Mouse (Mus musculus) liver, embryonic 11.5 days (tissue): ENCODE data around the gene Eef1akmt3. TPM values are rescaled to one million over a fixed set of nuclear protein-coding genes. Genes with fewer than 3 reads are reported as not detected.

Experiments
- ATAC-seq: fragments of 200-750 bp; cut with Nextera tagmentation; replicated peaks from 2 replicates; pipeline ENCODE4 v1.8.0; 2017; ENCODE audit warnings: moderate number of reproducible peaks, mild to moderate bottlenecking, moderate TSS enrichment, moderate library complexity; ENCODE audit not compliant: low FRiP score
- DNase-seq: peaks from one replicate; pipeline ENCODE4 v3.0.0-alpha.2; 2017; ENCODE audit warnings: low spot score
- H3K27ac ChIP-seq: fragments of 300-500 bp; sonication (generic); 2 replicates; pipeline ENCODE4 v1.5.1; 2014; ENCODE audit warnings: mild to moderate bottlenecking, low read depth, low read length, control low read depth
- H3K27me3 ChIP-seq: fragments of 300-500 bp; sonication (generic); replicated peaks from 2 replicates; pipeline ENCODE4 v1.6.1; 2014; ENCODE audit warnings: low read length, mixed read lengths; ENCODE audit not compliant: control insufficient read depth, insufficient read depth
- H3K36me3 ChIP-seq: fragments of 300-500 bp; sonication (generic); 2 replicates; pipeline ENCODE4 v1.6.1; 2014; ENCODE audit warnings: mild to moderate bottlenecking, low read length, moderate library complexity, mixed read lengths; ENCODE audit not compliant: control insufficient read depth, insufficient read depth
- H3K4me1 ChIP-seq: fragments of 300-500 bp; sonication (generic); replicated peaks from 2 replicates; pipeline ENCODE4 v1.6.1; 2014; ENCODE audit warnings: low read length, mixed read lengths; ENCODE audit not compliant: control insufficient read depth, insufficient read depth
- H3K4me2 ChIP-seq: fragments of 300-500 bp; sonication (generic); 2 replicates; pipeline ENCODE4 v1.6.1; 2014; ENCODE audit warnings: mild to moderate bottlenecking, control low read depth, moderate library complexity
- H3K4me3 ChIP-seq: fragments of 300-500 bp; sonication (generic); 2 replicates; pipeline ENCODE4 v1.5.1; 2014; ENCODE audit warnings: low read depth, low read length, control low read depth
- H3K9ac ChIP-seq: fragments of 300-500 bp; sonication (generic); 2 replicates; pipeline ENCODE4 v1.6.1; 2014; ENCODE audit warnings: low read depth, low read length, control low read depth
- H3K9me3 ChIP-seq: fragments of 300-500 bp; sonication (generic); 2 replicates; pipeline ENCODE4 v1.6.1; 2016; ENCODE audit warnings: low read length, inconsistent platforms, mixed read lengths; ENCODE audit not compliant: control insufficient read depth
- WGBS: fragments of 180-500 bp; shearing (Covaris S2); extraction: QIAGEN DNeasy Blood & Tissue Kit; methylation state at CpG from one replicate; pipeline ENCODE4 v1.1.7; 2014; 5-methylcytosine and 5-hydroxymethylcytosine counted together
- polyA plus RNA-seq: library from polyadenylated mRNA; unstranded; fragments of >200 nt; fragmentation: Nextera tagmentation; extraction: Ambion mirVana; gene quantifications from 2 replicates; pipeline ENCODE4 v1.2.1, GENCODE M21; 2014

Gene Eef1akmt3
- polyA plus RNA-seq, 1 experiment from 2014 or later = 0.11 TPM

DNA sequence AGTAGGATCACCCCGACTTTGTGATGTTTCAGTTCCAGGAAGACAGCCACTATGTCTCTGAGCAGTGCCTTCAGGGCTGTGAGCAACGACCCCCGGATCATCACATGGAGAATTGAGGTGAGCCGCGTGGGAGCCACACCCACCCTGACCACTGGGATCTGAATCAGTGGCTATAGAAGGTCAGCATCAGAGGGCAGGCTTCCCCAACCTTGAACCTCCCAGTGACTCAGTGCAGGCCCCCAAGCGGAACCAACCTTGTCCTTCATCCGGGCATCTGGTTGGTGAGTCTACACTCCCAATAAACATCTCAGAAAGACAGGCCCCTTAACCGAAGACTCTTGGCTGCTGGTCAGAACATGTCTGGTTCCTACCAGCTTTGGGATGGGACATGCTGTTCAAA, 38.0 kb downstream of the Eef1akmt3 start:
- no peak overlapping the region for H3K27ac ChIP-seq
- H3K36me3 ChIP-seq = peaks cover 8% of the 10 kb centered on the region
- H3K4me2 ChIP-seq = no peak overlapping the region
- no peak for ATAC-seq
- no peaks in the 10 kb centered on the region for H3K27me3 ChIP-seq
- H3K4me1 ChIP-seq = no peaks in the 10 kb centered on the region
- H3K4me3 ChIP-seq = no peak overlapping the region
- 81% methylated on average over 8 of the region's 8 CpGs for WGBS
- DNase-seq = no peak
- H3K9ac ChIP-seq = no peak overlapping the region
- H3K9me3 ChIP-seq = no peaks in the 10 kb centered on the region

DNA sequence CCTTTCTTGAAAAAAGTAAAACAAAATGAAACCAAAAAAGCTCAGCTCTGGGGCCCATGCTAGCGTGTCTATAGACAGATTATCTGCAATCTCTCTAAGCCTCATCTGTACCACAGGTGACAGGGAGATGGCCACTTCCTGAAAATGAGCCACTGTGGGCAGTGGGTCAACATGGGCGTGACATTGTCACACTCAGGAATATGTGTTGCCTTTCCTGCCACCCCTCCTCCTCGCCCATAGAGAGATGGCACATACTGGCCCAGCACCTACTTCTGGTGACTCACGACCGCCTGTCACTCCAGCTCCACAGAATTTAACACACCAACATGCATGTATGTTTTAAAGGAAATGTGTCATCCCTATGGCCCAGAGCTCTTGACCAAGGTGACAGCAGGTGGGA, 38.5 kb downstream of the Eef1akmt3 start:
- WGBS = 67% methylated on average over 5 of the region's 5 CpGs
- ATAC-seq (no peak), DNase-seq (no peak)
- H3K4me1 ChIP-seq = no peaks in the 10 kb centered on the region
- no peak overlapping the region for H3K4me3 ChIP-seq
- H3K27ac ChIP-seq = no peak overlapping the region
- no peaks in the 10 kb centered on the region for H3K27me3 ChIP-seq
- no peaks in the 10 kb centered on the region for H3K9me3 ChIP-seq
- H3K9ac ChIP-seq = no peak overlapping the region
- H3K36me3 ChIP-seq = peaks cover 12% of the 10 kb centered on the region
- H3K4me2 ChIP-seq = no peak overlapping the region

DNA sequence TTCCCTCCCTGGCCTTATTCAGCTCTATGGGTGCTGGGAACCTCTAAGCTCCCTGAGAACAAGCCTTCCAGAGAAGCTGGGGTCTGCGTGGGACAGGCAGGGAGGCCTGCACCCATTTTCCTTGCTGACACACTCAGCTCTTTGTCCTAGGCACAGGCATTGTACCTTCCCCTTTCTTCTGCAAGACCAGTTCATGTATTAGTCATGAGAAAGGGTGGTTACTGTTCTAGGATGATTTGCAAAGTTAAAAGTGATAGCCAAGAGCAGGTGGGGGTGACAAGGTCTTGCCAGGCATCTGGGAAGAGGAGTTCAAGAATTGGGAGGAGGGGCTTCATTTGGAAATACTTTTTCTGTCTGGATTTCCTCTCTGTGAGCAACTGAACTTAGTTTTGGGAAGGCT, 39.3 kb downstream of the Eef1akmt3 start:
- DNase-seq = no peak
- no peak for ATAC-seq
- WGBS = 100% methylated on average over 1 of the region's 1 CpGs
- H3K4me1 ChIP-seq = no peaks in the 10 kb centered on the region
- no peak overlapping the region for H3K4me3 ChIP-seq
- H3K9me3 ChIP-seq = no peaks in the 10 kb centered on the region
- H3K9ac ChIP-seq = no peak overlapping the region
- H3K4me2 ChIP-seq = no peak overlapping the region
- H3K27ac ChIP-seq = no peak overlapping the region
- H3K27me3 ChIP-seq = no peaks in the 10 kb centered on the region
- peaks cover 12% of the 10 kb centered on the region for H3K36me3 ChIP-seq

DNA sequence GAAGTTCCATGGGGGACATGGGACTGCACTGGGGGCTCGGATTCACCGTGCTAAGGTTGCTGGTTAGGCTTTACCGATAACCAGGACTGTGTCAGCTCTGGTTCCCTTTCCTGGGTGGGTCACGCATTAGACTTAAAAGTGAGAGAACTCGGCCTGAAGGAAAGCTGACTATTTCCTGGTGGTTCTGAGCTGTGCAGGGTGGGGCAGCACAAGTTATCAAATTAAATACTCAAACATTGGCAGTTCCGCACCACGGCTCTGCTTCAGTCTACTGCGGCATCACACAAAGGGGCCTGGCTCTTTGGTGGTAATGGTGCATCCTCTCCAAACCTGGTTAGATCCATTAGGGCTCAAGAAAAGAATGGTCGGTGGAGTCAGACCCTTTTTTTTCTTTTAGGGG, 40.0 kb downstream of the Eef1akmt3 start:
- 74% methylated on average over 9 of the region's 9 CpGs for WGBS
- no peaks in the 10 kb centered on the region for H3K4me1 ChIP-seq
- H3K9me3 ChIP-seq = no peaks in the 10 kb centered on the region
- ATAC-seq (no peak), DNase-seq (no peak)
- H3K4me3 ChIP-seq = no peak overlapping the region
- H3K27ac ChIP-seq = no peak overlapping the region
- no peak overlapping the region for H3K9ac ChIP-seq
- H3K27me3 ChIP-seq = no peaks in the 10 kb centered on the region
- H3K4me2 ChIP-seq = no peak overlapping the region
- H3K36me3 ChIP-seq = peaks cover 12% of the 10 kb centered on the region

DNA sequence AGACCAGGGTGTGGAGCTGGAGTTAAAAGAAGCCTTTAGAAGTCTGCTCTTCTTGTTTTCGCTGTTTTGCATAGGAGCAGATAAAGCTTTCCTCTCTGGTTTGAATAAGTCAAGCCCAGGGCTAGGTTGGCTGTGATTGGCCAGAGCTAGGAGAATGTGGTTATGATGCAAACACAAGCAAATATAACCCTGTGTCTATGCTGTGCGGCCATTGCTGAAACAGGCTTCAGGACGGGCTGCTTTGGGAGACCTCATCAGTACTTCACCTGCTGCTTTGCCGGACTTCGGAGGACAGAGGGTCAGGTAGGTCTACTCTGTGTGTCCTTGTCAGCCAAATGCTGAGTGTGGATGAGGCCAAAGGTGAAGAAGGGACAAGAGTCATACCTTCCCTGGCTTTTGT, 40.8 kb downstream of the Eef1akmt3 start, which contains the start of gene Avil:
Gene Avil, plus strand, starts transcription at position 181 of the 400 bp plus-strand sequence.
- H3K27me3 ChIP-seq = no peaks in the 10 kb centered on the region
- DNase-seq (no peak), ATAC-seq (no peak)
- H3K36me3 ChIP-seq = peaks cover 15% of the 10 kb centered on the region
- 83% methylated on average over 5 of the region's 5 CpGs for WGBS
- H3K4me2 ChIP-seq = no peak within 1 kb of the TSS
- H3K27ac ChIP-seq = no peak within 1 kb of the TSS
- no peaks in the 10 kb centered on the region for H3K4me1 ChIP-seq
- H3K9me3 ChIP-seq = no peaks in the 10 kb centered on the region
- H3K9ac ChIP-seq = no peak within 1 kb of the TSS
- no peak within 1 kb of the TSS for H3K4me3 ChIP-seq

DNA sequence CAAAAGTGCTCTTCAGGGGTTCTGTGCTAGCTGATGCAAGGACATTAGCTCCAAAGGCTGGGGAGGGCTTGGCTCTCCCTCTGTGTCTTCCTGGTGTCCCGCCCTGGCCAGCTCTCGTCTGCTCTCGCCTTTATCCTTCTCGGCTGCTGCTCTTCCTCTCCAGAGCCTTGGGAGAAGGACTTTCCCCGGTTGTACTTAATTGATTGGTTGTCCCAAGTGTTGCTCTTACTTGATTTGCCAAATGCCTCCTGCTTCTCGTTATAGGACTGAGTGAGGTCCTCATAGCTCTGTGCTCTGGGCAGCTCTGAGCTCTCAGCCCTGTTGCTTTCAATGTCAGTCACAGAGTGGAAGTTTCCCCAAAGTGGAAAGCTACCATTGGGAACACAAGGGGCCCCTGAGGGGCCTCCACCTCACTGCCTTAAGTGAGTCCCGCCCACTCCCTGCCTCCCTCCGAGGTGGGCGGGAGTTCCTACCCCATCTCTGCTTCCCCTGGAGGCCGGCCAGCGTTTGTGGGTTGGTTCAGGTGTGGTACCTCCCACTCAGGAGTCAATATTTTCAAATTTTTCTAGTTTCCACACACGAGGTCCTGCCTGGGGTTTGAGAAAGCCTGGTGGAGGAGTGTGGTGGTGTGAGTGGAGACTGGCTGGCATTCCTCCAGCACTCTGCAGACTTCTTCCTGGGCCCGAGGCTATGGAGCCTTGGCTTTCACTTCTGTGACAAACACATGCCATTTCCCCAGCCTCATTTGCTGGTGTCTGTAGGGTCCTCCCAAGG, 43.8 kb downstream of the Eef1akmt3 start:
- ATAC-seq (no peak), DNase-seq (no peak)
- Histone ChIP-seq H3K9me3 (no peaks in the 10 kb centered on the region), H3K27ac (no peak overlapping the region), H3K4me2 (no peak overlapping the region), H3K4me1 (no peaks in the 10 kb centered on the region), H3K36me3 (peaks cover 41% of the 10 kb centered on the region), H3K27me3 (no peaks in the 10 kb centered on the region), H3K4me3 (no peak overlapping the region), H3K9ac (no peak overlapping the region)
- WGBS = 66% methylated on average over 13 of the region's 13 CpGs

DNA sequence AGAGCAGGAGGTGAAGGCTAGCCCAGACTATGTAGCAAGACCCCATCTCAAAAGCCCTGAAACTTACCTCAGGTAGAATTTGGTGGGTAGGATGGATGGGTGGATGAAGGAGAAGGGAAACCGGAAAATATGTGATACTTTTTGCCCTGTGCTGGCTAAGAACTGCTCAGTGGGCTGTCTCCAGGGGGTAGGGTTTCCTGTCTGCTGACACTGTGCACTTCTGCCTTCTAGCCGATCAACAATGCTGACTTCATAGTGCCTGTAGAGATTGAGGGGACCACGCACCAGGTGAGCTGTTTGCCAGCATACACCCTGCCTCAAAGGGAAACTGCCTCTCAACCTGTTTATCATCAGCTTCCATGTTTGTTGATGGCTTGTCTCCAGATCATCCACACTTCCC, 47.7 kb downstream of the Eef1akmt3 start:
- Histone ChIP-seq H3K9ac (no peak overlapping the region), H3K27me3 (no peaks in the 10 kb centered on the region), H3K27ac (no peak overlapping the region), H3K4me2 (no peak overlapping the region), H3K36me3 (peaks cover 41% of the 10 kb centered on the region), H3K9me3 (no peaks in the 10 kb centered on the region), H3K4me1 (peaks cover 8% of the 10 kb centered on the region), H3K4me3 (no peak overlapping the region)
- ATAC-seq = no peak
- DNase-seq = no peak
- WGBS = 87% methylated on average over 3 of the region's 3 CpGs

DNA sequence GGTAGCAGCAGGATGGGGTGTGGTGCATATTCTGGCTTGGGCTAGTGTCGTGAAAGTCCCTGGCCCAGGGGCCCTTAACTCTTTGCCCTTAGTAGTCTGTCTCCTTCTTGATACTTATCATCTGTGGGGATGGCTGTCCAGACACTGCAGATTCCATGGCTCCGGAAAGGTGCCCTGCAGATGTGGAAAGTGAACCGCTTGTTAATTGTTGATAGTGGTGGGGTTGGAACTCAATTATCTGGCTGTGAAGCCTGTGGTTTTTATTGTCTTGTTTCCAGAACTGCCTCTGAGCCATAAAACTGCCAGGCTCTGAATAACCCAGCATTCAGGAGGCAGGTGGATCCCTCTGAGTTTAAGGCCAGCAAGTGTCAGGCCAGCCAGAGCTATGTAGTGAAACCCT, 49.6 kb downstream of the Eef1akmt3 start:
- Histone ChIP-seq H3K36me3 (peaks cover 33% of the 10 kb centered on the region), H3K4me2 (no peak overlapping the region), H3K4me3 (no peak overlapping the region), H3K9ac (no peak overlapping the region), H3K27ac (no peak overlapping the region), H3K4me1 (peaks cover 26% of the 10 kb centered on the region), H3K27me3 (no peaks in the 10 kb centered on the region), H3K9me3 (no peaks in the 10 kb centered on the region)
- ATAC-seq (no peak), DNase-seq (no peak)
- 60% methylated on average over 3 of the region's 3 CpGs for WGBS

DNA sequence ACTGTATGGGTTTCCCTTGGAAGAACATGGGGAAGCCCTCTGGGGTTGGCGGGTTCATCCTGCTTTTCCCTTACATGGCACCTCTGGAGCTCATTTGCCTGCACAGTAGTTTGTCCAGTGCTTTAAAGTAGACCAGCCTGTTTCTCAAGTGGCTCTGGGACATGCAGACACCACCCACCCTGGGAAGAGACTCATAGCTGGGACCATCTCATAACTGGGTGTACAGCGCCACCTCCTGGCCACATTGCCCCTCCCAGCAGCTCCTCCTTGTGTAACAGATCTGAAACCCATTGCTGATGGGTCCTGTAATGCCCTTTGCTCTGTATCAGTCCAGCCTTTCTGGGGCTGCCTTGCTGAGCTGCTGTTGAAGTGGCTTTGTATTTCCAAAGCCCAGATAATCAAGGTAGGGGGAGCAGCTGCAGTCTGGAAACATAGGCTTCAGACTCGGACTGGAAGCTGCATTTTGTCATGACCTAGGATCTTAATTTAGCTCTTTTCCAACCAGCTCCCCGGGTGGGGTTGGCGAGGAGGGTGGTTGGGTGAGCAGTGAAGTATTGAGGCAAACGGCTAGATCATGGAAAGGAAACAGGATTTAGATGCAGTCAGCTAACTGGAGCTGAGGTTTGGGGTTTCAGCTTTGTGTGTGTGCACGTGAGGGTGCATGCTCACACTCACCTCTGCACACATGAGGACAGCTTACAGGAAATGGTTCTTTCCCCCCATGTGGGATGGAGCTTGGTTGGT, 50.8 kb downstream of the Eef1akmt3 start:
- no peaks in the 10 kb centered on the region for H3K9me3 ChIP-seq
- H3K36me3 ChIP-seq = peaks cover 30% of the 10 kb centered on the region
- no peak overlapping the region for H3K4me3 ChIP-seq
- H3K27me3 ChIP-seq = no peaks in the 10 kb centered on the region
- 69% methylated on average over 7 of the region's 7 CpGs for WGBS
- ATAC-seq (peak; percentile 76), DNase-seq (peak; percentile 80)
- H3K4me2 ChIP-seq = no peak overlapping the region
- H3K27ac ChIP-seq = no peak overlapping the region
- peaks cover 35% of the 10 kb centered on the region for H3K4me1 ChIP-seq
- H3K9ac ChIP-seq = no peak overlapping the region
